Mouse (Mus musculus) spleen, adult 2 months (tissue): ENCODE measurements around the gene Fam221b.

ENCODE experiments used
- CTCF ChIP-seq: fragments of 200-500 bp; IDR thresholded peaks from 2 replicates; pipeline ENCODE4 v1.5.1; 2011; ENCODE audit warnings: mild to moderate bottlenecking, inconsistent platforms; ENCODE audit not compliant: insufficient read depth, insufficient read length, insufficient replicate concordance; ENCODE audit errors: extremely low read depth
- POLR2A ChIP-seq: fragments of 200-500 bp; IDR thresholded peaks from 2 replicates; pipeline ENCODE4 v1.6.1; 2011; ENCODE audit warnings: low read depth, low read length, inconsistent platforms

GRCm38 (mm10) chr4:43668782-43669427, at the start of gene Fam221b, which contains the start of gene Tmem8b:
- TF ChIP-seq POLR2A (no peak), CTCF (no peak)
